Mouse (Mus musculus) heart, adult 9 months (tissue): ENCODE measurements around the gene Cog7.

Source experiments
- DNase-seq, 2 experiments: peaks; one replicate each; pipeline ENCODE4 v3.0.0; 2022; ENCODE audit warnings: low spot score in 2 of 2

Cog7 gene

DNA sequence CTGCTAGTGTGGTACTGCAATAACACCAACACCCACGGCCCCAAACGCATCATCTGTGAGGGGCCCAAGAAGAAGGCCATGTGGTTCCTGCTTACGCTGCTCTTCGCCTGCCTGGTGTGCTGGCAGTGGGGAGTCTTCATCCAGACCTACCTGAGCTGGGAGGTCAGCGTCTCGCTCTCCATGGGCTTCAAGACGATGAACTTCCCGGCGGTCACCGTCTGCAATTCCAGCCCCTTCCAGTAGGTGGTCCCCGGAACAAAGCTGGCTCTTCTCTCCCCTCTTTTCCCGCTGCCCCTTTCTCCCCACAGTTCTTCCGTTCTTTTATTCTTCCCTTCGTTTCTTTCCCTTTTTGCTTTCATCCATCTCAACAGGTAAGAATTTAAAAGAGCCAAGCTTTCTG is 82.2 kb downstream of the Cog7 start:
- DNase-seq = no peak

- DNase-seq = no peak
Observed at GRCm38 (mm10) chr7:121896689-121897088, 84.8 kb downstream of the Cog7 start.

DNA sequence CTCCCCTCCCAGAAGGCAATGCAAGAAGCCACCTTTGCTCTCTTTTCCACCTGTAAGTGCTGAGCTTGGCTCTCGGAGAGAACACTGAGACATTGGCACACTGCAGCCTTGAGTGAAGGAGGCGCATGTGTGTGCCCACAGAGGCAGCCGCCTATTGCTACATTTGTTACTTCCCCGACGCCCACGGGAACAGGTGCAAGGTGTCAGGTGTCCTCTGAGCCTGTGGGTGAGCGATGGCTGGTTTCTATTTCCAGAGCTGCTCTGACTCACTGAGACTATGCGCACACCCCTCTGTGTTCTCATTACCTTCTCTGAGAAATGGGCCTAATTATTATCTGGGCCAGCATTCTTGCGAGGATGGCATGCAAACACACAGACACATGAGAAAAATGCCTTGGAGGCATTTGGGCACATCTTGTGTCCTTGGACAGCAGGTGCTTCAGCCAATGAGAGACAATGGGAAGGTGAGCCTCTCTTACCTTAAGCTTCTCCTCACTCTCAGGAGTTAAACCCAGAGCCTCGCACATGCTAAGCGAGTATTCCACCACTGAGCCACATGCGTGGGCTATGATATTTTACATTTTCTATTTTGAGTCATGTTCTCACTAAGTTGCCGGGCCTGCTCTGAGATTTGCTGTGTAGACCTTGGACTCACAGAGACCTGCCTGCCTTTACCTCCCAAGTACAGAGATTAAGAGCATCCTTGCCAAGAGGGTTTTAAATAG is 90.7 kb downstream of the Cog7 start:
- no peak for DNase-seq

DNA sequence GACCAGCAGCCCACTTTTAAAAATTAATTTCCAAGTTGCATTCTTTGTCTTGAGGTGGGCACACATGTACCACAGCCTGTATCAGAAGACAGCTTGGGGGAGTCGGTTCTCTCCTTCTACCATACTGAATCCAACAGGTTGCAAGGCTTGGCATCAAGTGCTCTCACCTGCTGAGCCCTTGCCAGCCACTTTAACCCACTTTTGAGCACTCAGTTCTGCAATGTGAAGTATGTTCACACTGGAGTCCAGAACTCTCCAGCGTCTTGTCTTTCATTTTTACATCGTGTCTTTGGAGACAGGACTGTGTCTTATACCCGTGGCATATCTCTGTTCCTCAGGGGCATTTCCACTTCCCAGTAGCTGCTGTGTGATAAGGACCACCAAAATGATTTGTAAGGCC is 101.3 kb downstream of the Cog7 start:
- no peak for DNase-seq

GRCm38 (mm10) chr7:121874784-121875183 is 106.7 kb downstream of the Cog7 start:
- no peak for DNase-seq

- no peak for DNase-seq
Observed at GRCm38 (mm10) chr7:121873998-121874397, 107.5 kb downstream of the Cog7 start.

- DNase-seq = no peak
Observed at GRCm38 (mm10) chr7:121871631-121872030, 109.9 kb downstream of the Cog7 start.

- no peak for DNase-seq
Observed at GRCm38 (mm10) chr7:121864858-121865585, 116.5 kb downstream of the Cog7 start, which contains the start of gene Scnn1b. Gene Scnn1b, plus strand, starts transcription at chr7:121865038.

- DNase-seq = no peak
Observed at GRCm38 (mm10) chr7:121858939-121859338, 122.6 kb downstream of the Cog7 start.

- no peak for DNase-seq
Observed at GRCm38 (mm10) chr7:121857177-121857884, 124.2 kb downstream of the Cog7 start.

DNA sequence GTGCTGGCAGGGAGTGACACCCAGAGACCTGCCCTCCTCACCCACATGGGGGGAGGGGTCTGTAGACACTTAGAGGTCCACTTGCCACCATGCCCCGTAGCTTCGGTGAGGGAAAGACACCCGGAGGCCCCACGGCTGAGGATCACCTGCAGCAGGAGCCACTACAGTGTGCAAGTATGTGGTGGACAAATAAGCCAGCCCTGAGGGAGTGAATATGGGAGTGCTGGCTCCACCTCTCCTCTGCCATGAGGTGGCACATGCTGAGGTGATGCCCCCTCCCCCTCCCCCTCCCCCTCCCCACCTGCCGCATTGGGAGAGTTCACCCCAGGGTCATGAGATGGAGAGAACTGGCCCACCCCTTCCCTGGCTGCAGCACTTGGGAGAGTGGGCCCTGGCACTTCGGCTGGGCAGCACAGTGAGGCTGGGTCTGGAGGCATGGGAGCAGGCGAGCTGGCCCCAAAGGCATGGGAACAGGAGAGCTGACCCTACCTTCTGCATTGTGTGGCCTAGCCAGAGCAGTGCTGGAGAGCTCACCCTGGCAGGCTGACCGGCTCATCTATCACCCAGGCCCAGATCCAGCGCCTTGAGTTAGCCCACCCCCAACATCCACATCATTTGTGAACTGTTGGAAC is 132.9 kb downstream of the Cog7 start:
- no peak for DNase-seq

DNA sequence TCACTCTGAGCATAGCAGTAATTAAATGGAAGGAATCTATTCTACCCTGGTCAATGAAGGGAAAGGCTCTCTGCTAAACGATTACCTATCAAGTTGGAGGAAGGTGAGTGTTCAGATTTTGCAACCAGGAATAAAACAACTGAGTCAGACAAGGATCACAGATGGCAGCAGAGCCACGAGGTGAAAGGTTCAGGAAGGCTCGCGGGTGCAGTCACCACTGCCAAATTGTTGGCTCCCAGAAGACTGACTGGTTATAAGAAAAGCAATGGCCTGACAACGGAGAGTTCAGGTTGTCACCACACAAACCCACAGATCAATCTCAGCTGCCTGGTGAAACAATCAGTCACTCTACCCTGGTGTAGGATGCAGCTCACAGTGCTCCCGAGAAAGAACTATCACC is 135.5 kb downstream of the Cog7 start:
- no peak for DNase-seq

- no peak for DNase-seq
Observed at GRCm38 (mm10) chr7:121842234-121842633, 139.3 kb downstream of the Cog7 start.

- peak; percentile 44 to 64 for DNase-seq
Observed at GRCm38 (mm10) chr7:121840810-121841209, 140.7 kb downstream of the Cog7 start.

DNA sequence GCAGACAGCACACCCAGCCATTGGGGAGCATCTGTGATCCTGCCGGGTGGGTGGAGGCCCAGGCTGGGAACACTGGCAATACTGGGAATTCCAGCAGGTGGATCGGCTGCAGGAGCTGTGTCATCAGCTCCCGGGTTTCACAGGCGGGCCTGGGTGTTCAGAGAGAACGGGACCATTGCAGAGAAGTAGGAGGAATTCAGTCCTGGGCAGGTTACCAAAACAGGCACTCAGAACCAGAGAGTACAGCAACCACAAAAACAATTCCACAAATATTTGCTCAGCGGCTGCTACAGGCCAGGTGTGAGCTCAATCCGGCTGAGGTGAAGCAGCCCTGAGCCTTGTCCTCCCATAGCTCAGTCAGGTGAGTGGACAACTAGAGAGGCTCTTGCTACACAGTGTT is 144.7 kb downstream of the Cog7 start:
- no peak for DNase-seq

DNA sequence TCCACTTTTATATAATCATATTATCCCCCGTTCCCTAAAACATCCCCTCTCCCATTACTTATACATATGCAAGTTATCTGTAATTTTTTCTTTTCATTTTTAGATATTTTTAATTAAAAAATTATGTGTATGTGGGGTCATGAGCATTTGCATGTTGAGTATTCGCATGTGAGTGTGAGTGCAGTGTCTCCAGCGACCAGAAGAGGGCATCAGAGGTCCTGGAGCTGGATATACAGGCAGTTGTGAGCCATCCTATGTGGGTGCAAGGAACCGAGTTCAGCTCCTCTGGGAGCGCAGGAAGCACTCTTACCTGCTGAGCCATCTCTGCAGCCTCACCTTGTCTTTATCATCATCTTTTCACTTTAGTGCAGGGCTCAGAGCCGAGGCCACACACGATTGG is 146.1 kb downstream of the Cog7 start:
- no peak for DNase-seq
